Mouse (Mus musculus): Measurements from ENCODE around the gene Fam228a. TPM values are rescaled to one million over a fixed set of nuclear protein-coding genes. Genes with fewer than 3 reads are reported as not detected.

Fam228a gene
- polyA plus RNA-seq, 1 experiment = 0.04 TPM

- Histone ChIP-seq H3K27me3 (ENCODE audit: control insufficient read depth, insufficient read depth, low read length) (no peaks in the 10 kb centered on the region), H3K4me1 (ENCODE audit: control insufficient read depth, insufficient read depth, insufficient read length) (no peaks in the 10 kb centered on the region), H3K36me3 (ENCODE audit: control insufficient read depth, insufficient read depth, low read length) (no peaks in the 10 kb centered on the region), H3K27ac (ENCODE audit: insufficient read depth, low read length) (no peak overlapping the region), H3K4me3 (ENCODE audit: extremely low read depth, insufficient read depth, insufficient read length) (no peak overlapping the region)
- WGBS = 94% methylated on average over 10 of the region's 10 CpGs
- DNase-seq (ENCODE audit: low read depth in 1 of 2, low spot score in 2 of 2) = no peak
- TF ChIP-seq POLR2A (IDR thresholded peaks at IDR 0.05; ENCODE audit: low read depth, low read length) = no peak
- no peak for TF ChIP-seq CTCF (IDR thresholded peaks at IDR 0.05; ENCODE audit: extremely low read depth, insufficient read depth, insufficient read length, insufficient replicate concordance)
Measured at GRCm38 (mm10) chr12:4744486-4744885, 6.3 kb upstream of the Fam228a start.

- Histone ChIP-seq H3K4me3 (ENCODE audit: extremely low read depth, insufficient read depth, insufficient read length) (no peak overlapping the region), H3K36me3 (ENCODE audit: control insufficient read depth, insufficient read depth, low read length) (no peaks in the 10 kb centered on the region), H3K27me3 (ENCODE audit: control insufficient read depth, insufficient read depth, low read length) (no peaks in the 10 kb centered on the region), H3K4me1 (ENCODE audit: control insufficient read depth, insufficient read depth, insufficient read length) (no peaks in the 10 kb centered on the region), H3K27ac (ENCODE audit: insufficient read depth, low read length) (no peak overlapping the region)
- 87% methylated on average over 3 of the region's 3 CpGs for WGBS
- no peak for DNase-seq (ENCODE audit: low read depth in 1 of 2, low spot score in 2 of 2)
- TF ChIP-seq CTCF (IDR thresholded peaks at IDR 0.05; ENCODE audit: extremely low read depth, insufficient read depth, insufficient read length, insufficient replicate concordance) = no peak
- TF ChIP-seq POLR2A (IDR thresholded peaks at IDR 0.05; ENCODE audit: low read depth, low read length) = no peak
Measured at GRCm38 (mm10) chr12:4742183-4742582, 4.0 kb upstream of the Fam228a start.

DNA sequence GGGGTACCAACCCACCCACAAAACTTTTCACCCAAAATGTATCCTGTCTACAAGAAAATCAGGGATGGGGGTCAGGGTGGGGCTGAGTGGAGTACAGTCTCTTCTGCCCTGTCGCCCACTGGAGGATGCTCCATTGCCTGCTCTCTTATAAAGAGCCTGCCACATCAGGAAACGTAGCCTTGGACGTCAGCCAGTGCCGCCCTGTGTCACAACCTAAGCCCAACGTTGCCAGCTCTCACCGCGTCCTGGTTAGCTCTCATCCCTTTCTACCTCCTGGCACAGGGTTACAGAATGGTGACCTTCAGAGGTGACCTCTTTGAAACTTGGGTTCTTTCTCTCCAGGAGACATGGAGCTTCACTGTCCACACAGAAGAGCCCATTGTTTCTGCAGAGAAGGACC lies 2.6 kb upstream of the Fam228a start:
- TF ChIP-seq POLR2A (IDR thresholded peaks at IDR 0.05; ENCODE audit: low read depth, low read length) (no peak), CTCF (IDR thresholded peaks at IDR 0.05; ENCODE audit: extremely low read depth, insufficient read depth, insufficient read length, insufficient replicate concordance) (no peak)
- Histone ChIP-seq H3K27ac (ENCODE audit: insufficient read depth, low read length) (no peak overlapping the region), H3K4me1 (ENCODE audit: control insufficient read depth, insufficient read depth, insufficient read length) (no peaks in the 10 kb centered on the region), H3K27me3 (ENCODE audit: control insufficient read depth, insufficient read depth, low read length) (no peaks in the 10 kb centered on the region), H3K36me3 (ENCODE audit: control insufficient read depth, insufficient read depth, low read length) (no peaks in the 10 kb centered on the region), H3K4me3 (ENCODE audit: extremely low read depth, insufficient read depth, insufficient read length) (no peak overlapping the region)
- WGBS = 72% methylated on average over 7 of the region's 7 CpGs
- no peak for DNase-seq (ENCODE audit: low read depth in 1 of 2, low spot score in 2 of 2)

DNA sequence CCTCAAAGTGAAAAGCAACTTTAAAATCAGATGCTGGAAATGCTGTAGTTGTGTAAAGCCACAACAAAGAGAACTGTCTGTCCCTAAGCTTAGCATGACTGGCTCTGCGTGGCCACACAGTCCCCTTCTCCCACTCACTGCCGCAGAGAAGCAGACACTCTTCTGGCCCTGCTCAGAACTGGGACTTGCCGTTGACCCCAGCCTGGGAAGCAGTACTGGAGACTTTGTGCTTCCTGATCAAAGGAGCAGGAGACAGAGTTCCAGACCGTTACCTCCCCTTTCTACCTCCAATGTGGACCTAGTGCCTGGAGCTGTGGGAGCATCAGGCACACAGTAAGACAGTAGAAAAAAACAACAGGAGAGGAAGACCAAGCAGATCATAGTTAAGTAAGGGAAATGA lies 5.9 kb downstream of the Fam228a start:
- Histone ChIP-seq H3K4me3 (ENCODE audit: extremely low read depth, insufficient read depth, insufficient read length) (no peak overlapping the region), H3K27ac (ENCODE audit: insufficient read depth, low read length) (no peak overlapping the region), H3K4me1 (ENCODE audit: control insufficient read depth, insufficient read depth, insufficient read length) (no peaks in the 10 kb centered on the region), H3K27me3 (ENCODE audit: control insufficient read depth, insufficient read depth, low read length) (no peaks in the 10 kb centered on the region), H3K36me3 (ENCODE audit: control insufficient read depth, insufficient read depth, low read length) (no peaks in the 10 kb centered on the region)
- 62% methylated on average over 4 of the region's 4 CpGs for WGBS
- no peak for DNase-seq (ENCODE audit: low read depth in 1 of 2, low spot score in 2 of 2)
- TF ChIP-seq CTCF (IDR thresholded peaks at IDR 0.05; ENCODE audit: extremely low read depth, insufficient read depth, insufficient read length, insufficient replicate concordance) (no peak), POLR2A (IDR thresholded peaks at IDR 0.05; ENCODE audit: low read depth, low read length) (no peak)

DNA sequence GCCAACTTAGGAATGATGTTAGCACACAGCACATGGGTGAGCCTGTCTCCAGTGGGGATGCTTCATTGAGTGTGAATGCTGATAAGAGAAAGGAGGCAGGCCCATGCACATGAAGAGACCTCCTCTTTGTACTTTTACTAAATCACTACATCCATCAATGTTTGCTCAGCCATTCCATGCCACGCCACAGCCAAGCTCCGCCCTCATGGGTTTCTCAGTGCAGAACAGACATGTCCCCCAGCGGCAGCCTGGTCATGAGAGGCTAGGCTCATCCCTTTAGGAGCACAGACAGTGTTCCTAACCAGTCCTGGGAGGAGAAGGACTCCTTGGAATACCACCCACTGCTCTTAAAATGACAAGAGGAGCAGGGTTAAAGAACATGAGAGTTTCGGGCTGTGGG lies 6.6 kb downstream of the Fam228a start:
- H3K36me3 ChIP-seq (ENCODE audit: control insufficient read depth, insufficient read depth, low read length) = no peaks in the 10 kb centered on the region
- TF ChIP-seq POLR2A (IDR thresholded peaks at IDR 0.05; ENCODE audit: low read depth, low read length) (no peak), CTCF (IDR thresholded peaks at IDR 0.05; ENCODE audit: extremely low read depth, insufficient read depth, insufficient read length, insufficient replicate concordance) (no peak)
- DNase-seq (ENCODE audit: low read depth in 1 of 2, low spot score in 2 of 2) = no peak
- 82% methylated on average over 4 of the region's 4 CpGs for WGBS
- no peaks in the 10 kb centered on the region for H3K4me1 ChIP-seq (ENCODE audit: control insufficient read depth, insufficient read depth, insufficient read length)
- no peak overlapping the region for H3K27ac ChIP-seq (ENCODE audit: insufficient read depth, low read length)
- H3K4me3 ChIP-seq (ENCODE audit: extremely low read depth, insufficient read depth, insufficient read length) = no peak overlapping the region
- H3K27me3 ChIP-seq (ENCODE audit: control insufficient read depth, insufficient read depth, low read length) = no peaks in the 10 kb centered on the region

DNA sequence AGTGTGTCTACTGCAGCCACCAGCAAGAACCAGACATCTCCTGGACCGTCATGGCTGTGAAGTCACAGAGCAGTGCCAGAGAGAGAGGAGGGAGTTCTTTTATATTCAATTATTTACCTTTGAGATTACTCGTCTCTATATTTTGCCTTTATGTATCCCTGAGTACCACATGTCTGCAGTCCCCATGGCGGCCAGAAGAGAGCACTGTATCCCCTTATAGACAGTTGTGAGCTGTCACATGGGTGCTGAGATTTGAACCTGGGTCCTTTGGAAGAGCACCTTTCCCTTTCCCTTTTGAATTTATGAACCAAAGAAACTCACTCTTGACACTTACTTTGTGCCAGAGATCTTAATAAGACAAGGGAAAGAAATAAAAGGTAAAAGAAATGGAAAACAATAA lies 9.1 kb downstream of the Fam228a start:
- TF ChIP-seq CTCF (IDR thresholded peaks at IDR 0.05; ENCODE audit: extremely low read depth, insufficient read depth, insufficient read length, insufficient replicate concordance) (no peak), POLR2A (IDR thresholded peaks at IDR 0.05; ENCODE audit: low read depth, low read length) (no peak)
- Histone ChIP-seq H3K4me3 (ENCODE audit: extremely low read depth, insufficient read depth, insufficient read length) (no peak overlapping the region), H3K36me3 (ENCODE audit: control insufficient read depth, insufficient read depth, low read length) (no peaks in the 10 kb centered on the region), H3K27ac (ENCODE audit: insufficient read depth, low read length) (no peak overlapping the region), H3K4me1 (ENCODE audit: control insufficient read depth, insufficient read depth, insufficient read length) (no peaks in the 10 kb centered on the region), H3K27me3 (ENCODE audit: control insufficient read depth, insufficient read depth, low read length) (no peaks in the 10 kb centered on the region)
- no peak for DNase-seq (ENCODE audit: low read depth in 1 of 2, low spot score in 2 of 2)
- 92% methylated on average over 3 of the region's 3 CpGs for WGBS

GRCm38 (mm10) chr12:4719762-4720754 lies 18.2 kb downstream of the Fam228a start:
- no peak overlapping the region for H3K4me3 ChIP-seq (ENCODE audit: extremely low read depth, insufficient read depth, insufficient read length)
- DNase-seq (ENCODE audit: low read depth in 1 of 2, low spot score in 2 of 2) = no peak

More at GRCm38 (mm10) chr12:4719762-4720754, 18.2 kb downstream of the Fam228a start:
- H3K27me3 ChIP-seq (ENCODE audit: control insufficient read depth, insufficient read depth, low read length) = no peaks in the 10 kb centered on the region
- H3K36me3 ChIP-seq (ENCODE audit: control insufficient read depth, insufficient read depth, low read length) = 0 out of 2 replicates have a peak, but pooled peaks cover 1% of the 10 kb centered on the region
- H3K27ac ChIP-seq (ENCODE audit: insufficient read depth, low read length) = no peak overlapping the region
- TF ChIP-seq CTCF (IDR thresholded peaks at IDR 0.05; ENCODE audit: extremely low read depth, insufficient read depth, insufficient read length, insufficient replicate concordance) (no peak), POLR2A (IDR thresholded peaks at IDR 0.05; ENCODE audit: low read depth, low read length) (no peak)
- 84% methylated on average over 17 of the region's 17 CpGs for WGBS
- no peaks in the 10 kb centered on the region; the same call in 1 of the 2 replicates for H3K4me1 ChIP-seq (ENCODE audit: control insufficient read depth, insufficient read depth, insufficient read length)

Data from spleen, adult 2 months (tissue).